Mouse (Mus musculus) forebrain, embryonic 11.5 days (tissue): ENCODE results near the gene Nbas. TPM values are rescaled to one million over a fixed set of nuclear protein-coding genes. Genes with fewer than 3 reads are reported as not detected.

Experiments used
- polyA plus RNA-seq: library from polyadenylated mRNA; unstranded; fragments of >200 nt; fragmentation: Nextera tagmentation; extraction: Ambion mirVana; gene quantifications from 2 replicates; pipeline ENCODE4 v1.2.1, GENCODE M21; 2014

Nbas gene
- polyA plus RNA-seq, 1 experiment from 2014 or later = 15.9 TPM

Other genes with a start within 250 kb of the Nbas start
- 194 and 201 TPM in 2 replicates for gene Ddx1, start 19.9 kb upstream of the Nbas start, polyA plus RNA-seq